Mouse (Mus musculus) frontal cortex, postnatal 14 days (tissue): Measurements from ENCODE around the gene Gtf2h4.

Source experiments
- DNase-seq, 2 experiments: peaks; one replicate each; pipeline ENCODE4 v3.0.0; 2022; ENCODE audit warnings: low spot score in 2 of 2

The Gtf2h4 gene

GRCm38 (mm10) chr17:35697759-35698500 lies 24.4 kb upstream of the Gtf2h4 start:
- DNase-seq = no peak

- no peak for DNase-seq
Observed at GRCm38 (mm10) chr17:35697429-35697758, 23.9 kb upstream of the Gtf2h4 start.

DNA sequence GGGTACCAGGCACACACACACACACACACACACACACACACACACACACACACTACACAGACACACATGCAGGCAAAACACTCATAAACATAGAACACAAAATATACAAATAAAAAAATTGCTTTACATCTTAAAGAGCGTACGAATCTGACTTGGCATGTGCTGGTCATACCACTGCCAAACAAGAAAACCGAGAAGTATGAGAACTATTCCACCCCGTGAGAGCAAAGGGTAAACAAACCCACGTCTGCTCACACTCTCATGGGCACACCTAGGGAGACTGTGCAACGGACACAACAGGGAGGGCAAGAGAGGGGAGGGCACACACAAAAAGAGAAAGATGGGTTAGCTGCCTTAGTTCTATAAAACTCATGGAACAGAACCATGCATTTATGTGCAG lies 23.2 kb upstream of the Gtf2h4 start:
- DNase-seq = no peak

DNA sequence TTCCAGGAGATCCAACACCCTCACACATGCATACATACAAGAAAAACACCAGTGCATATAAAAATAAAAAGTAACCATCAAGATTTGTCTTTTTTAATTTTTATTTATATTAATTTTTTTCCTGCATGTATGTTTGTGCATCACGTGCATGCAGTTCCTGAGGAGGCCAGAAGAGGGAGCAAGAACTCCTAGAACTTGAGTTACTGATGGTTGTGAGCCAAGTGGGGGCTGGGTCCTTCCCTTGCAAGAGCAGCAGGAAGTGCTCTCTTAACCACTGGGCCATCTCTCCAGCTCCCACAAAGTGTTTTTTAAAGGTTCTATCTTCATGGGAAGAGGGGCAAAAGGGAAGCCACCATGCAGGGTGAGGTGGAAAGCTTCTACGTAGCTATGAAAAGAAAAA lies 21.8 kb upstream of the Gtf2h4 start:
- DNase-seq = no peak

DNA sequence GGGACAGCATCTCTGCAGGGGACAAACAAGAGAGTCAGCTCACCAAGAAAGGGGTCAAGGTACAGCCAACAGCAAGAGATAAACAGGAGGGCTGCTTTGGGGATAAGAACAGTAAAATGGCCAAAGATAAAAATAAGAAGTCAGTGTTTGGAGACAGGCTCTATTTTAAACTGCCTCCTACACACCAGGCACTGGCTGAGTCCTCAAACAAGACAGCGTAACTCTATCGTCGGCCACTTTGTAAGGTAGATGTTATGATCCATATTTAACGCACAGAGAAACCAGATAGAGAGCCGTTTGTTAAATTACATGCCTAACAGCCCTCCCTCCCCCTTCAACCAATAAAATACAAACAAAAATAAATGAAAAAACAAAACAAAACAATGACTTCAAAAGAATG lies 20.4 kb upstream of the Gtf2h4 start:
- DNase-seq = no peak

DNA sequence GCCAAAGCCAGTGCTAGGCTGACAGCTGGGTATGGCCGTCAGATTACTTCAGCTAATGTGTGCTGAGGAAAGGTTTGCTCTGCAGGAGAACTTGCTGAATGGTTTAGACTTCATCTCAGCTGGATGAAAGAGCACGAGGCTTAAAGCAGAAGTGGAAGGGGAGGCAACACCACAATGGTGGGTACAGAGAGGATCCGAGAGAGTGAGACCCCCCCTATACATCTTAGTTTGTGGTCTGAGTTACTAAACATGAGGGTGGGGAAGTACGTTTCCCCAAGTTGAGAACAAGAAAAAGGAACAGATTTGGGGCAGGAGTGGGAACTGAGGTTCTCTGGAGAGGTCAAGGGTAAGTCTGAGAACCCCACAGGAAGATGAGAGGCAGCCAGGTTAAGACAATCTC lies 18.8 kb upstream of the Gtf2h4 start:
- no peak for DNase-seq

GRCm38 (mm10) chr17:35691811-35692210 lies 18.3 kb upstream of the Gtf2h4 start:
- no peak for DNase-seq

DNA sequence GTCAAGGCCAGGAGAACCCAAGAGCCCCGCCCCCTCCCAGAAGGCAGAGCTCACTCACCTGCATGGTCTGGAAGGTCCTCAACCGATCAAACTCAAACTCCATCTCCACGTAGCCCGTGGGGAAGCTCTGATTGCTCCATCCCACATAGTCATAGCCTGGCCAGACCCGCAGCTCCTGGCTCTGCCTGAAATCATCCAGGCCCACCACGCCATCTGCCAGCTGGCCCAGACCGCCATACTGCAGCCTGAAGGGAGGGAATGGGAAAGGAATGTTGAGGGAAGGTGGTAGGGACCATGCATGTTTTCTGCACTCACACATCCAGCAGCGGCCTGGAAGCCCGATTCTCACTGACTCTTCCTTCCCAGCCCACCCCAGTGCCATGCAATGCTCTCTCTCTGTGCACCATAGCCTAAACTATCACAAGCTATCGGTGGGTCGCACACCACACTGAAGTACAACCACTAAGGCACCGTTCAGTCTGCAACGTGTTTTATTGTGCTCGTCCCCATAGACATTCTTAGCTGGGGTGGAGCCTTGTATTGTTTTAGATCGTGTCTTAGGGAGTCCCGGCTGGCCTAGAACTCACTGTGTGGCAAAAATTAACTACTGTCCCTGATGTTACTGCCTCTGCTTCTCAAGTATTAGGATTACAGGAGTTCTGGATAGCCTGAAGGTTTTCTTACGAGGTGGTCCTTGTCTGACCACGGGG lies 16.6 kb upstream of the Gtf2h4 start:
- DNase-seq = no peak

- DNase-seq = no peak
Observed at GRCm38 (mm10) chr17:35688347-35689175, 15.0 kb upstream of the Gtf2h4 start.

DNA sequence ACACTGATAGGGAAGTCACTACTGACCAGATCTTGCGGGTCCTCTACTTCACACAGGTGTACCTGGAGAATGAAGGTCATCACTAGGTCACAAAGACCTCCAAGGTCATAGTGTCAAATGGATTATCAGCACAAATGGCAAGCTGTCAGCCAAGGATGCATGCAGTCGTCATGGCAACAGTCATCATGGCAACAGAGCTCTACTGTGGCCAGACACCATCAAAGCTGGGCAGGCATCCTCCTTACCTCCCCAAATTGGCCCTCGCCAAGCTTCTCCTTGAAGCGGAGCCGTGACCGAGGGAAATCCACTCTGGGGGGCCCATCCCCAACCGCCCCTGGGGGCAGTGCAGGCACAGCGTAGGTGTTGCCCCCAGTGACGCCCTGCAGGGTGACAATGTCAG lies 11.5 kb upstream of the Gtf2h4 start:
- no peak for DNase-seq

DNA sequence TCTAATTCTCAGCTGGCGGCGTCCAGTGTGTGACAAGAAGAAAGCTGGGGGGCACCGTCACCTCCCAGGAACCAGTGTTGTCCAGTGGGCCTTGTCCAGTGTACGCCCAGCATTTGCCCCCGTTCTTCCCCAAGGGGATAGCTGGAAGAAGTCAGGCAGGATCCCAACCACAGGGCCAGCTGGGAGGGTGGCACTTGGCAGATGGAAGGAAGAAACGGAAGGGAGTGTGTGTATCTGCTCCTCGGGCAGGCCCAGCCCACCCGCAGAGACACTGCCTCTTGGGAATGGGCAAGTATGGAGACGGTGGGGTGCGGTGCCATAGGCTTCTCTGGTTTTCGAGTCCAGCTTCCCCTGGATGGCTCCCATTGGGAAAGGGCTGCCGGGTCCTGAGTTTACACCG lies 8.4 kb upstream of the Gtf2h4 start:
- DNase-seq = no peak

- no peak for DNase-seq
Observed at GRCm38 (mm10) chr17:35680591-35680990, 7.1 kb upstream of the Gtf2h4 start.

DNA sequence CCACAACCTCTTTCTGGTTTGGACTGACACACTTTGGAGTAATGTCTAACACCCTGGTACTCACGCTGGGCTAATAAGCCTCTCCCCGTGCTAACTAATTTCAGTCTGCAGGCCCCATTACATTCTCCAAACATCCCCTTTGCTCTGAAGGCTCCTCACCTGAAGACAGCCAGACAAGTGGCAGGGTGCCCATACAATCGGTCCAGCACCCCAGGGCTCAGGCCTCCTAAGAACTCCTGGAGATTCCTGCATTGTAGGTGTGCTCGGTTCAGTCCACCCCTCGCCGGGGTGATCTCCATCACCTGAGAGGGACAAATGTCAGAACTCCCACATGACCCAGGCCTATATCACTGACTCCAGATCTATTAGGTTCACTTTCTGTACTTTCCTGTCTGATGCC lies 1.0 kb downstream of the Gtf2h4 start:
- no peak for DNase-seq

- DNase-seq = no peak
Observed at GRCm38 (mm10) chr17:35671846-35672245, 1.7 kb downstream of the Gtf2h4 start.

GRCm38 (mm10) chr17:35669731-35670130 lies 3.8 kb downstream of the Gtf2h4 start:
- no peak for DNase-seq

- DNase-seq = peak; percentile 94 to 97
Observed at GRCm38 (mm10) chr17:35667334-35668065, 6.0 kb downstream of the Gtf2h4 start, which contains the start of gene Vars2. TSS of gene Vars2 (minus strand) at chr17:35667592.

GRCm38 (mm10) chr17:35666851-35667256 lies 6.7 kb downstream of the Gtf2h4 start:
- DNase-seq = peak in 1 of 2 experiments; percentile 36

GRCm38 (mm10) chr17:35665957-35666515 lies 7.5 kb downstream of the Gtf2h4 start:
- DNase-seq = no peak

- no peak for DNase-seq
Observed at GRCm38 (mm10) chr17:35653086-35653485, 20.5 kb downstream of the Gtf2h4 start.

DNA sequence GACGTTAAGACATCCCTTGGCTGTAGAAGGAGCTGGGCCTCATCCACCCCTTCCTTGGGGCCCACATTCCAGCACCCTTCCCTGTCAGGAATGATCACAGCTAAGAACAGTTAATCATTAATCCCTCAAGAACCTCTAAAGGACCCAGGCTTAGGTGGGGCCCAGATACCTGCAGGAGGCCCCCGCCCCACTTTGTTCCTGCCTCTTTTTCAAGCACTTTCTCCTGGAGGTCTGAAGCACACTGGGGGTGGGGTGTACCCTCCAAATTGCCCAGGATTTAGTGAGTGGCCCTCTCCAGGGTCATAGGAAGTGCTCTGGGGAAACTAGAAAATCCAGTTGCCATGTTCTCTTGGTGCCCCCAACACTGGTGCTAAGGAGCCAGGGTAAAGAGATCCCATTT lies 24.1 kb downstream of the Gtf2h4 start:
- no peak for DNase-seq

DNA sequence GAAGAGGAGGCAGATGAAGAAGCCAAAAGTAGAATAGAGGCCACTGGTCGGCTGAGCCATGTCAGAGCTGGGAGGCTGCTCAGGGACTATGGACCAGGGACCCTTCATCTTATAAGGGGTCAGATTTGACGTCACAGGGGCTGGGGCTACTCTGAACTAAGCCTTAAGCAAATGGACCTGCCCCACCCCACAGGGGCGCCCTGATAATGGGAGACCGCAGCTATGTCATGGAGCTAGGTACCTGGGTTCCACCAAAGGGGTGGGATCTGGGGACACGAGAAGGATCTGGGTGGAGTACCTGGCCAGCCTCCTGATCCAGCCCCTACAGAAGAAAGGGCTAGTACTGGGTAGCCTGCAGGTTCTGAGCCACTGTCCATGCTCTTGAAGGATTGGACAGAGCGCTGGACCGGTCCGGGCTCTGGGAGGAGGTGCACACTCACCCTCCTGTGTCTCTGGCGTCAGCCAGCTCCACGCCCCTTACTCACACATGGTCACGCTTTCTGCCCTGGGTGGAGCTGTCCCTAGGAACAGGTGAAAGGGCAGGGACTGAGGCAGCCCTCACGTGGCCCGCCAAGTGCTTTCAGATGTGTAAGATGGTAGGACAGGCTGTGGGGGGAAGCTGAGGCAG lies 29.8 kb downstream of the Gtf2h4 start, which contains the start of gene Mucl3:
Gene Mucl3 (minus strand): TSS at position 87 of the 628 bp plus-strand sequence.
- no peak for DNase-seq
